Mouse (Mus musculus): ENCODE data around the gene Tns1.

Gene Tns1

GRCm38 (mm10) chr1:73991226-73991625 is 133.0 kb downstream of the Tns1 start:
- DNase-seq (ENCODE audit: low spot score): no peak

DNA sequence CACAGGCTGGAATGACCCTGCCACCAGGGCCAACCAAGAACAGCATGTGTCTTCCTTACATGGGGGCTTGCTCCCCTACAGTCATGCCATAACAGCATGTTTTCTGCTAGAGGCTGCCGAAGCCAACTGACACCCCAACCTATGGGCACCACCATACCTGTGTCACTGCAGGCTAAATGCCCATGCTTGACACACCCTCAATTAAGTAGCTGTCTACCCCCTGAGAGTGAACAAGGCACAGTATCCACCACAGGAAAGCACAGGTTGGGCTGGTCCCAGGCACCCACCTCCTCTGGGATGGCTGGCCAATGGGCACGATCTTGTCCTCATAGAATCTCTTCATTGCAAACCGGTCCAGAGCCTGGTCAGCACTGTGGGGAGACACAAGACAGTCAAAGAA is 134.2 kb downstream of the Tns1 start:
- no peak for DNase-seq (ENCODE audit: low spot score)

DNA sequence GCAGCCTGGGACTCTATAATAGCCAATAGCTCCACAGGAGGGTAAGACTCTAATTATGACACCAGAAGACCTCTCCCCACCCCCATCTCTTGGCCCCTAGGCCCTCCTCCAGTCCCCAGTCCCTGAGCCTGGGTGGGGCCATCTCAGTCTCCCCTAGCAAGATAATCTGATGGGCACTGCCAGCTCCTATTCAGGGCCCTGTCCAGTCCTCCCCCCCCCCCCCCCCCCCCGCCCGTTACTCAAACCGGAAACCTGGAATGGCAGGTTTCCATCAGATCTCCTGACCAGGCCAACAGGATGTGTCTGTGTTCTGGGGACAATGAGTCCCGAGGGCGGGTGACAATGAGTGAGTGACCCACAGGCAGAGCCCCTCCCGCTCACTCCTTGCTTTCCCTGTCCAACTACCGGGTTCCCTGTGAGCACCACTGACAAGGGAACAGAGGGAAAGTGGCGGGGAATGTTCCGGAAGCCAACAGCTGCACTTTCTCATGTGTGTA is 136.5 kb downstream of the Tns1 start:
- no peak for DNase-seq (ENCODE audit: low spot score)

GRCm38 (mm10) chr1:73986268-73987045 is 137.8 kb downstream of the Tns1 start:
- DNase-seq (ENCODE audit: low spot score): no peak

DNA sequence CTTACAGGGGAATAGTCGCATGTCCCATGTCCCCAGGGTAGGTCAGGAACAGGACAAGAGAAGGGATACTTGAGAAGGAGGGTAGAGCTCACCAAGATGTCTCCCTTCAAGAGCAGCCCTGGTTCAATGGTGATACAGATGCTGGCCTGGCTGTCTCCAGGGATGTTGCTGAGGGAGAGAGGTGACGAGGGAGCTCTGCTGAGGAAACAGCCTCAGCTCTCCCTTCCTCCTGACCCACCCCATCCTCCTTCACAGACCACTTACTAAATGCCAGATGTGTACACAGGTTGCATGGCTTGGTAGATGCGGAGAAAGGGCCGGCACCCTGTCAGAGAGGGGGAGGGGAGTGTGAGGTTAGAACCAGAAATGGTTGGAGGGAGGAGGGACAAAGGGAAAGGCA is 138.6 kb downstream of the Tns1 start:
- no peak for DNase-seq (ENCODE audit: low spot score)

GRCm38 (mm10) chr1:73979214-73979613 is 145.0 kb downstream of the Tns1 start:
- no peak for DNase-seq (ENCODE audit: low spot score)

- no peak for DNase-seq (ENCODE audit: low spot score)
Measured at GRCm38 (mm10) chr1:73978576-73978975, 145.7 kb downstream of the Tns1 start.

DNA sequence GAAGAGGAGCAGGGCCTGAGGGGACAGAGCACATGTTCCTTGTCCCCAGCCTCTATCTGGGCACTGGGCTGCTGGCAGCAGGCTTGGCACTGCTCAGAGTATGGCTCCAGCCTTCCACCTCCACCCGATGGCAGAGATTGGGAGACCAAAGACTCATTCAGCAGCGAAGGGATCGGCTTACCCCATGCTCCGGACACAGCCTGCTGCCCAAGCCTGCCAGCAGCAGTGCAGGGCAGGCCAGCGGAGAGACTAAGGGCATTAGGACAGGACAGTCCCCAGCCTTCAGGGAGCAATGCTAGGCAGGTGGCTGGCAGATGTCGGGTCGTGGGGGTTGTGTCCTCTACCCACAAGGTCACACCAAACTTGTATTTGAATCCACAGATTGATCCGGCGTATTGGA is 150.3 kb downstream of the Tns1 start:
- no peak for DNase-seq (ENCODE audit: low spot score)

GRCm38 (mm10) chr1:73972726-73973125 is 151.5 kb downstream of the Tns1 start:
- DNase-seq (ENCODE audit: low spot score): no peak

GRCm38 (mm10) chr1:73970161-73970730 is 154.0 kb downstream of the Tns1 start:
- DNase-seq (ENCODE audit: low spot score): no peak

DNA sequence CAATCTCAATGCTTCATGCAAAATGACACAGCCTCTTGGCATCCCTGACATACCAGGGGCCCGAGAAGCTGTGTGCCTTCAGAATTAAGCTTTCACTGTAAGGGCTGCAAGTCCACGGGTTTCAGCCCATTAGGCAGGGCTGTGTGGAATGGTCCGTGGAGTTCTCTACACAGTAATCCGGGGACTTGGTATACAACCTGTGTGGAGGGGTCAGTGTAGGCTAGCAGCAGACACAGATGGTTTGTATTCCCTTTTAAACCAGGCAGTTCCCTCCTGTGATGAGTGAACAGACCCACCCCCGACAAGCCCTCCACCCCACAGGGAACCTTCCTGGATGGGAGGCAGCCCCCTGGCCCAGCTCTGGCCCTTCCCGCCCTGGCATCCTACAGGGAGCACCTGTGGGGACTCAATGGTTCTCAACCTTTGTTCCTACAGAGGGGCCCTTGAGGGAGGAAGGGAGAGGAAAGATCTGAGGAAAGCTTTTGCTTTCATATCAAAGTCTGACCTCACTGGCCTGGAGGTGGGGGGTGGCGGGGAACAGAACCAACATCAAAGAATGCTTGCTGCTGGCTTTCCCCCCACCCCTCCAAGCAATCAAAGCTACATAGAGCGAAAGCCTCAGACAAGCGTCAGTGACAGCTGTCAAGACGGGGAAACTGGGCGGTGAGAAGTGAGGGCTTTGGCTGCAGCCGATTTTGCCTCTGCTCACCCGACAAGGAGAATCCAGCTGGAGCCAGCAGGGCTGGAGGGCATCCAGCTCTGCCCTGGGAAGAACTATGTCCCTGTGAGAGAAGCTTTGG is 155.3 kb downstream of the Tns1 start:
- DNase-seq (ENCODE audit: low spot score): no peak

DNA sequence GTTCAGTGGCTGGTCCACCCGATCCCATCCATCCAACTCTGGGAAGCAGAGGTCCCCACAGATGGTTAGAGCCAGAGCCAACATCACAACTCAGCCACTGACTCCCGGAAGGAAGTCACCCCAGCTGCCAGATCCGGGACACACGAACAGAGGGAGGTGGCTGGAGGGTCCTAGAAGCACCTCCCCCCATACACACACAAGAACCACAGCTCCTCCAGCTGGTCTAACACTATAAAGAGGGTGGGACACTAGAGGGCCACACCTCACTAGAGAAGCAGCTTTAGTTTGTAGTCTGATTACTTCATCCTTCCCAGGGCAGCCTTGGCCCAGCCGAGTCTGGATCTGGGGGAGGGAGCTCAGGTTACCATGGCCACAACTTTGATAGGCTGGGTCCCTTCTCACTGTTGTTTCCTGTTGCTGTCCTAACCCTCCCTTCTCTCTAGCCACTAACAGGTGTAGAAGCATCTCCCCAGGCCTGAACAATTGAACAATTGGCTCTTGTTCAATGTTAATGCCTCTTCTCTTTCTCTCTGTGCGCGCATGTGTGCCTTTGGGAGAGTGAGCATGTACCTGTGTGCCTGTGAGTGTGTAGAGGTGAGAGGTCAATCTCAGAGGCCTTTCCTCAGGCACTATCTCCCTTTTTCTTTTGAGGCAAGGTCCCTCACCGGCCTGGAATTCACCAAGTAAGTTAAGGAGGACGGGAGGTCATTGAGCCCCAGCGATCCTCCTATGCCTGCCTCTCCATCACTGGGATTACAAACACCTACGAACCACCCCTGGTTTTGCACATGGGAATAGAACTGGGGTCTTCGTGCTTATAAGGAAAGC is 157.6 kb downstream of the Tns1 start:
- DNase-seq (ENCODE audit: low spot score): no peak

GRCm38 (mm10) chr1:73964151-73964743 is 160.0 kb downstream of the Tns1 start:
- no peak for DNase-seq (ENCODE audit: low spot score)

DNA sequence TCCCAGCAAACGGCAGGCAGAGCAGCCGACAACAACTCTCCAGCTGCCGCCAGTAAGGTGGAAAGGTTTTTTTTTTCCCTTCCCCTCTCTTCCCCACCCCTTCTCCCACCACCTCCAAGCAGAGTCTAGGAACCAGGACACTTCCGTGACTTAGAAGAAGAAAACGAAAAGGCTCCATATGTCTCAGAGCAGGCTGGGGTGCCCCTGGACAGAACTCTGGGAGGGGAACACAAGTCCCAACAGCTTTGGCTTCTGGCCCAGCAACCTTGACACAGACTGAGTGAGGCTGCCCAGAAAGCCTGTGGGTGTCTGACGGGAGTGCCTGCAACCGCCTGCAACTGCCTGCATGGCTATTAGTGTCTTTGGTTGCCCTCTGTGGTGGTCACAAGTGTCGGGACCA is 160.6 kb downstream of the Tns1 start:
- DNase-seq (ENCODE audit: low spot score): no peak

- no peak for DNase-seq (ENCODE audit: low spot score)
Measured at GRCm38 (mm10) chr1:73962668-73963371, 161.4 kb downstream of the Tns1 start.

- no peak for DNase-seq (ENCODE audit: low spot score)
Measured at GRCm38 (mm10) chr1:73962049-73962448, 162.2 kb downstream of the Tns1 start.

GRCm38 (mm10) chr1:73959758-73960157 is 164.5 kb downstream of the Tns1 start:
- no peak for DNase-seq (ENCODE audit: low spot score)

- DNase-seq (ENCODE audit: low spot score): no peak
Measured at GRCm38 (mm10) chr1:73959344-73959743, 164.9 kb downstream of the Tns1 start.

- DNase-seq (ENCODE audit: low spot score): no peak
Measured at GRCm38 (mm10) chr1:73958210-73958983, 165.9 kb downstream of the Tns1 start.

DNA sequence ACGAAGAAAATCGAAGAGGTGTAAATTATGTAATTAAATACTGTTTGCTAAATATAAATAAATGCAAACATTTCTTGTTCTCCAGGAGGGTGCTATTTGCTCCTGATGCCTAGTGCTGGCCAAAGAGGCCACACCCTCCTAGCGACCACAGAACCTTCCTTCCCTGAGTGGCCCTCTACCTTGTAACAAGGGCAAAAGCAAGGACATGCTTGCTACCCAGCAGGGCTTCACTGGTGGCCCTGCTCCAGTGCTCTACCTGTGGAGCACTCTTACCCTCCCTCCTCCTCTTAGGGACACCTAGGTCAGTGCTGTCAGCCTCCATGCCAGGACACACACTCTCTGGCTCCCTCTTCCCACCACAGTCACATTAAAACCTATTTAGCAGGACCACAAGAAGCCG is 166.8 kb downstream of the Tns1 start:
- DNase-seq (ENCODE audit: low spot score): no peak

Measured in T-cell, adult 2 months (primary cell).